Mouse (Mus musculus) spleen, postnatal 10 days (tissue): ENCODE measurements around the gene Ppa1.

Source experiments
- DNase-seq, 2 experiments: peaks; one replicate each; pipeline ENCODE4 v3.0.0; 2021 to 2022; ENCODE audit warnings: low spot score in 2 of 2

Ppa1 gene

DNA sequence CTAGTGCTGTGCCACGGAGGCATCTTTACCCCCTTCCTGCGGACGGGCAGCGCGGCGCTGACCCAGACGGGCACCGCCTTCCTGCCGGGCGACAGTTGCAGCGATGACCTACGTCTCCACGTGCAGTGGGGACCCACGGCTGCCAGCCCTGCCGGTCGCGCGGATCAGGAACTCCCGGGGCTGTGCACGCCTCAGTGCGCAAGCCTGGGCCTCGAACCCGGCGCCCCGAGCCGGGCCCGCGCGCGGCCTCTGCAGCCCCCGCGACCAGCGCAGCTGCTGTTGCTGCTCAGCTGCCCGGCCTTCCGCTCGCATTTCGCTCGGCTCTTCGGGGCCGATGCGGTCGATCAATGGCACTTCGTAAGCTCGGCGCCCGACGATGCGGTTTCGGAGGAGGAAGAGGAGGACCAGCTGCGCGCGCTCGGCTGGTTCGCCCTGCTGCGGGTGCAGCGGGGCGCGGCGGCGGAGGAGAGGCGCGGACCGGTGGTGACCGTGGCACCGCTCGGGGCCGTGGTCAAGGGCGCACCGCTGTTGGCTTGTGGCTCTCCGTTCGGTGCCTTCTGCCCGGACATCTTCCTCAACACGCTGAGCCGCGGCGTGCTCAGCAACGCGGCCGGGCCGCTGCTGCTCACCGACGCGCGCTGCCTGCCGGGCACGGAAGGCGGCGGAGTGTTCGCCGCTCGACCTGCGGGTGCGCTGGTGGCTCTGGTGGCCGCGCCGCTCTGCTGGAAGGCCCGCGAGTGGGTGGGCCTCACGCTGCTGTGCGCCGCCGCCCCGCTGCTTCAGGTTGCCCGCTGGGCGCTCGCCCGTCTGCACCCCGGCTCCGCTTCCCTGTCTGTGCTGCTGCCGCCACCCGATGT, 47.6 kb downstream of the Ppa1 start:
- DNase-seq = peak in 1 of 2 experiments; percentile 58

- peak in 1 of 2 experiments; percentile 34 for DNase-seq
Observed at GRCm38 (mm10) chr10:61696560-61696823, 48.1 kb downstream of the Ppa1 start.

DNA sequence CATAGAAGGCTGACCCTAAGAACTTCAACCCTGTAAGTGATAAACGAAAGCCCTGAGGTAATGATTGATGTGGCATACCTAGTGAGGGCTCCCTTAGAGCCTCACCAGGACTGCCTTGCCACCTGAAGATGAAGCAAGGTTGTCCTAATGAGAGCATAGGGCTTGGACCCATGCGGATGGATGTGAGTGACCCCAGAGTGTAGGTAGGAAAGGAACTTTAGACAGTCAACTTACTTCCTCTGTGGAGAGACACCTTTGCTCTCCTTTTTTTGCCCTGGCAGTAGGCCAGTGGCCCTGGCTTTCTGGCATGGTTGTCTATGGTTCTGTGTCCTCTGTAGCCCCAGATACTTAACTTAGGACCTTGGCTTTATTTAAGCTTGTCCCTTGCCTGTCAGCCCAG, 48.7 kb downstream of the Ppa1 start:
- DNase-seq = no peak

DNA sequence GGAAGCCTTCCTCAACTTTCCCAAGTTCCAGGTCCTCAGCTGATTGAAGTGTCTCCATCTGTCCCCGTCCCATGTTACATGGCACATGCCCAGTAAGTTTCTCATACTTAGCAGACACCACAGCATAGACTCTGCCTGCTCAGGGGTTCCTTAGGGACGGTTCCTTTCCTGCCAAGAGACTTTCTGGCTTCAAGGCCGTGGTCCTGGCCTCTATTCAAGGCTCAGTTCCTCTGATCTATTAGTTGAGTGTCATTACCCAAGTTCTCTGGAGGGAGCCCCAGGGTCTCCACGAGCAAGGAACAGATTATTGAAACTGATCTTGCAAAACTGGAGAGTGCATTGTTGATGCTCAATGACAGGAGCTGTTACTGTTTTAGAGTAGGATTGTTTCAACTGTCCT, 56.3 kb downstream of the Ppa1 start:
- no peak for DNase-seq

GRCm38 (mm10) chr10:61706412-61707375, 58.3 kb downstream of the Ppa1 start:
- no peak for DNase-seq

DNA sequence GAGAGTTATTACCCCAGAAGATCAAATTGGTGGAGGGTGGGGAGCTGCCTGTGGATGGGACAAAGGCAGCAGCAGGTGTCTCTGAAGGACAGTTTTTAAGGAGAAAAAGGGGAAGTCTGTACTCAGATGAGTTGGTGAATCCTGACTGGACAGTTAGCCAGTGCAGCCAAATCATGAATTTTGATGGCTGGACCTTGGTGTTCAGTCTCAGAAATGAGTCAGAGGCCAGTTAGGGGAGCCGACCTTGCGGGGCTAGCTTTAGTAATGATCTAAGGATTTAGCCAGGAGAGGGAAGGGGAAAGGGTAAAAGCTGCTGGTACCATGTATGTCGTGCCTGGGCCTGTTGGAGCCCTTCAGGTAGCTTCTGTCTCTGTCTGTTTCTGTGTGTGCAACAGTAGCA, 65.2 kb downstream of the Ppa1 start:
- no peak for DNase-seq

GRCm38 (mm10) chr10:61714146-61714545, 65.8 kb downstream of the Ppa1 start:
- DNase-seq = no peak

DNA sequence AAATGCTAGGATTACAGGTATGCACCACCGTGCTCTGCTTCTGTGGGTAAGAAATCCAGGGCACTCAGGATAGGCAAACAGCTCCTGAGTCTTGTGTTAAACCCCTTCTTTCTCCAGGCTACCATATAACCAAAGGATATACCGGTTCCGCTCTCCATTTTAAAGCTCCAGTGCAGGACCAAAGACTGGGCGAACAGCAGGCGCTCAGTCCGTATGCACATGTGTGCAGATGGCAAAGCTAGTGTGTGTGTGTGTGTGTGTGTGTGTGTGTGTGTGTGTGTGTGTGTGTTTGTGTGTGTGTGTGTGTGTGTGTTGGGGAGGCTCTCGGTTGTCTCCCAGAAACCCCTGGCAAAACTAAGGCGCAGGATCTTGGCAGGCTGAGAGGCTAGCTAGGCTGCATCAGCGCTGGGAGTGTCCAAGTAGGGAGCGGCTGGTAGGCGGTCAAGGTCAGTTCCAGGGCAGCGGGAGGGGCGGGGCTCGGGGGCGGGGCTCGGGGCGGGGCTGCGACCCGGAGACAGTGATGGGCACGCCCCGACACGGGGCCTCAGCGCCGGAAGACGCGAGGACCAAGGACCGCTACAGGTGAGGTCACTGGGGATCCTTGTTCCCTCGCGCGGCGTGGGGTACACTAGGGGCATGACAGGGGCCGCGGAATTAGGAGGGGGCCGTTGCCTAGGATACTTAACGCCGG, 66.6 kb downstream of the Ppa1 start, which contains the start of gene Aifm2:
TSS of gene Aifm2 (plus strand) at position 493 of the 691 bp plus-strand sequence.
- peak; percentile 40 to 68 for DNase-seq

- no peak for DNase-seq
Observed at GRCm38 (mm10) chr10:61715462-61715837, 67.1 kb downstream of the Ppa1 start.

DNA sequence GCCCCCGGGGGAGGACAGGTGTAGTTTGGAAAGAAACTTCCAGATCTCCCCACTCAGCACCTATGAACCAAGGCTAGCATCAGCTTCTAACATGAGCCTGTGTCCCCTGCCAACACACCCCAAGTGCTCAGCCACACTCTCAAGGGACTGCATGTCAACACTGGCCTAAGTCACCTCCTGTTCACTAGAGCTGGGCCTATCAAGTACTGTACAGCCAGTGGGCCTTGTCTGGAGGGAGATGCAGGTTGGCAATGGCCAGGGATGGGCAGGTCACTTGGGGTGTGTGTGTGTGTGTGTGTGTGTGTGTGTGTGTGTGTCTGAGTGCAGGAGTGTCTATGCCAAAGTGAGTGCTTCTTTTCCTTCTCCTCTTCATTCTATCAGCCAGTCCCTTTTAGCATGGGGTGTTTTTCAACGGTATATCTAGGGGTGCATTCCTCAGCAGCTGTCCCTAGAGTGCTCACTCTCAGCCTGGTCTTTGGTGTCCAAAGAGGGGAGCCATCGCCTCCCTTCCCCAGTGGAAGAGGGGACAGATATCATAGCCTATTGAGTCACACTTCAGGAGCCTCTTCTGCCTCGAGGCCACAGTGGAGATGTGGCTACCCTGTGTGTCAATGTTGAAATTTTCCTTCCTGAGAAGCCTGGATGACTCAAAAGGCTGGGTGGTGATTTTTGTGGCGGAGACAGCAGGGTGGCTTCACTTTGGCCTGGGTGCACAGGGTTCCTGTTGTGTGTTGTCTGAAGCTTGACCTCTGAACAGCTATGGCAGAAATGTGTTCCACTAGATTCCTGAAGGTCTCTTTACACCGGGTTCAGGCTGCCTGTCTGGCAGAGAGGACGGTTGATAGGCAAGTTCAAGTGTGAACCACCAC, 67.9 kb downstream of the Ppa1 start:
- no peak for DNase-seq

DNA sequence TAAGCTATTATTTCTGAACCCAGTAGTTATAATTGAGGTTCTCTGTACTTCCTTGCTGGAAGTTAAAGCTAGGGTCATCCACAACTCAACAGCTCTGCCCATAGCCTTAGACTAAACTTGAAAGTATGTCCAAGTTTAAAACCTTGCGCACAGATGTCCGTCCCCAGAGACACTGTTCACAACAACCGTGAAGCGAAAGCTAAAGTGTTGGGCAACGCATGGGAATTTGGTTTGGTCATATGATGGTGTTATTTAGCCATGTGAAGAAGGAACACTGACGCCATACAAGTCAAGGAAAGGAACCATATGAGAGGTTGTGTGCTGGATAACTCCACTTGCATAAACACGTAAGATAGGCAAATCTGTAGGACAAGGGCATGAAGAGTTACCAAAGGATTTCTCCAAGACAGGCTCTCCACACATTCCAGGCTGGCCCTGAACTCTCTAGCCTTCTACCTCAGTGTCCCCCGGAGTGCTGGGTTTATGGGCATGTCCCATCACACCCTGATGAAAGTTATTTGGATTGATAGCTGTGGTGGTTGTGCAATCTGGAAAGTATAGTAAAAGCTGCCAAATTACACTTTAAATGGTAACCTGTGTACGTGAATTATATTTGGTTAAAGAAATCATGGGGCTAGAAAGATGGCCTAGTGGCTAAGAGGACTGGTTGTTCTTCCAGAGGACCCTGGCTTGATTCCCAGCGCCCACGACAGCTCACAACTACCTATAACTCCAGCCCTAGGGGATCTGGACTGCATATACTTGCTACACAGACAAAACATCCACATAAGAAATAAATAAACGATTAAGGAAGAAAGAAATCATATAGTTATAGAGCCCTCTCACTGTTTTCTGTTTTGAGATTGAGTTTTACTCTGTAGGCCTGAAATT, 69.3 kb downstream of the Ppa1 start:
- DNase-seq = no peak

DNA sequence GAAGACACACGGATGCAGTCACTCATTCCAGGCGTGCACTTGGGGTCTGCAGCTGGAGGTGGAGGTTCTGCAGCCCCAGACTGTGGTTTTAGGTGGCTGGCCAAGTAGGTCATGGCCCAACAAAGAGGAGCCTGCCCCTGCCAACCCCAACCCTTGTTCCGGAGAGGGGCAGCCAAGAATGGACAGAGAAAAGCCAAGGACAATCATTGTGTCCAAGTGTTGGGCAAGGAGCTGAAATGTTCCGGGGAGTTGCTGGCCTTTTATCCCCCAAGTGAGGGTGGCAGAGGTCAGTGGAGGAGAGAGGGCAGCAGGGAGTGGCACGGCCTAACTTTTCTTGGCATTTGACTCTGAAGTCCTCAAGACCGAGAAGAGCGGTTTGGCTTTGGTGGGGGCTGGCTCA, 72.0 kb downstream of the Ppa1 start:
- DNase-seq = no peak

DNA sequence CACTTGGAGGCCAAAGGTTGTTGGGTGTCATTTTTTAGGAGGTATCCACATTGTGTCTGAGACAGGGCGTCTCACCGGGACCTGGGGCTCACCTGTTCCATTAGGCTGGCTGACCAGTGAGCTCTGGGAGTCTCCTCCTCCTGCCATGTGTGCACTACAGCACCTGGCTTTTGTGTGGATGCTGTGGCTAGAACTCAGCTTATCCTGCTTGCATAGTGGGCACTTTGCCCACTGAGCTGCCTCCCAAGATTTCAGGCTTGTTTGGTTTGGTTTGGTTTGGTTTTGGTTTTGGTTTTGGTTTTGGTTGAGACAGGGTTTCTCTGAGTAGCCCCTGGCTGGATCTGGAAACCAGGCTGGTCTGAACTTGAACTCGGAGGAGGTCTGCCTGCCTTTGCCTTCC, 73.9 kb downstream of the Ppa1 start:
- DNase-seq = no peak

DNA sequence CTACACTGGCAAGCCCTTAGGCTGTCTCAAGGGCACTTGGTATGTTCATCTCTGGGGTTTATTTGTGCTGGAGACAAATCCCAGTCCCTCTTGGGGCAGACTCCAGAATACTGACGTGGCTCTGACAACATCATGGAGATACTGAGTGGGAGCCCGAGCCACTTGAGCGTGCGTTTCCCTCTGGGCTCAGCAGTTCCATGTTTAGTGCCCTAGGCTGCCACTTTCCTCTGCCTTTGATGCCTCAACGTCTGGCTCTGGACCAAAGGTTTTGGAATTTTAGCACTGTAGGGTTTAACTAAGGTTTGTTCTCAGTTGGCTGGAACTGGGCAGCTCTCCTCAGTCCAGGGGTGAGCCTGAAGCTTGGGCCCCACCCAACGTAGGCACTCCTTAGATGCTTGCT, 74.9 kb downstream of the Ppa1 start:
- no peak for DNase-seq
